Mouse (Mus musculus) kidney, adult 2 months (tissue): Measurements from ENCODE around the gene Rhod.
A peak's percentile ranks its signal among the peaks of the same experiment; 100 is the strongest.

ENCODE experiments used
- CTCF ChIP-seq: fragments of 200-500 bp; conservative IDR thresholded peaks from 2 replicates; pipeline ENCODE4 v1.5.1; 2011; ENCODE audit warnings: low read depth, mild to moderate bottlenecking, control low read depth, low read length, moderate library complexity, mixed read lengths; ENCODE audit not compliant: insufficient read depth, insufficient read length
- POLR2A ChIP-seq: fragments of 200-500 bp; IDR thresholded peaks from one replicate; pipeline ENCODE4 v1.6.1; 2011; ENCODE audit warnings: low read depth, low read length, control low read depth

- 0 out of 2 replicates have a peak, but pooled peaks have one; percentile 26 for TF ChIP-seq CTCF
- TF ChIP-seq POLR2A = no peak
Measured at GRCm38 (mm10) chr19:4384322-4384721, 54.9 kb downstream of the Rhod start.
